Mouse (Mus musculus): ENCODE results near the gene Gatad2b. TPM values are rescaled to one million over a fixed set of nuclear protein-coding genes. Genes with fewer than 3 reads are reported as not detected.

The Gatad2b gene
- 10 to 100 TPM in 1 of 2 experiments, 1 to 10 TPM in 1; 7.6 to 10.6 TPM for polyA plus RNA-seq (2017; shearing (Covaris generic))

DNA sequence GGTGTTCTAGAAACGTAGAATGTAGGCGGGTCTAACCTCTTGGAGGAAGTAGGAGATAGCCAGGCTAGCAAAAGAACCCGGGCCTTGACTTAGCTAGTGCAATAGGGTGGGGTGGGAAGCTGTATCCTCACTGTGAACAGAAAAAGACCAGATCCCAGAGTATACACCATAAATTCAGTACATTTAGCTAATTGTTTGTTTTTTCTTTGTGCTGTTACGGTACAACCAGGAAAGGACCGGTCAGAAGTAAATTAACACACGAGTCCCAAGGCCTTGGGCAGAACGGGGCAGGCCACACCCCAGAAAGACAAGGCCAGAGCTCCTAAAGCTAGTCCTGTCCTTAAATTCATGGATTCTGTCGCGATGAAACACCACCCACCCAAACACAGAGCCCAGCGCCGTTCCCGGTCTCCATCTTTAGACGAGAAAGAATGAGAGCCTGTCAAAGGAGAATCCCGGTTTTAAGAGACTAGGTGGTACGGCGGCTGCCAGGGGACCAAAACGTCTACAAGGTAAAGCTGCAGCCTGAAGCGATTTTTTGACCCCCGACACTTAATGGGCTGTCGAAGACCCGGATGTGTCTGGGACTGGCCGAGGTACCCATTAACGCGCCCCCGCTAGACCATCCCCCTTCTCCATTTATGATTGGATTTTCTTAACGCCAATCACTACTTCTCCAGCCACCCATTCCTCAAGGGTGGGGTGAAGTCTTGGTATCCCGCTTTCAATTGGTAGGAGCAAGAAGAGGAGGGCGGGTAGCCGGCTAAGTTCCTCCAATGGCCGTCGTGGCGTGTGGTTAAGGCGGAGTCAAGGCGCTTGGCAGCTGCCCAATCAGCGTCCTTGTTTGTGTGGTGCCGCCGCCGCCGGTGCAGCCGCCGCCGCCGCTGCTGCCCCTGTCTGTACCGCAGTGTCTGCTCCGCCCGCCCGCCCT is at the start of gene Gatad2b:
Gene Gatad2b, plus strand, starts transcription at position 834 of the 931 bp plus-strand sequence.

DNA sequence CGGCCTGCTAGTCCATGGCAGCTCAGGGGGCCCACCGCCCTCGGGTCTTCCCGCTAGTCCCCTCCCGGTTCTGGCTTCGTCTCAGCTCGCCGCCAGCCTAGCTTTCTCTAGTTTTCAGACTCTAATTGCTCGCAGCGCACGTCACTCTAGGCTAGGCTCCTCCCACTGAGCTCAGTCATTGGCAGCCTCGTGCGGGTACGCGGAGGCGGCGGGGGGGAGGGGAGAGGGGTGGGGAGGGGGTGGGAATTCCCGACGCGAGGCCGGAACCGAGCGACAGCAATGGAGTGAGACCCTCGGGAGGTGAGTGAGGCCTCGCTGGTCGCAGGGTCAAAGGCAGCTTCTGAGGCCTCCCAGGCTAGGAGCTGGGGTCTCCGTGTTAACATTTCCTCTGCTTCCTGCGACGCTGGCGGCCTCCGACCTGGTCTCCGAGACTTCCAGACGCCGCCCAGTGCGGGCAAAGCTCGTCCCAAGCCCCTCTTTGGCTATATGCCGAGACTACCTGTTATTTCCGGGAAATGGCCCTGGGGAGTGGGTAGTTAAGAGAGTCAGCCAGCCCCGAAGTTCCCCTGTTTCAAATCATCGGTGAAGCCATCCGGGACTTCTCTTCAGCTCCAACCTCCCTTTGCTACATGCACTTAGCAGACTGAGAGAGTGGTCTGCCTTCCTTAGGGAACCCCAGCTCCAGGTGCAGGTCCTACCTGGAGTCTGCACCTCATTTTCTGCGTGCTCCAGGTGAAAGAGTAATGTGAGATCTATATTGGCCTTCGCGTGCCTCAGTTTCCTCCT is 44.8 kb upstream of the Gatad2b start, which contains the start of gene Slc39a1:
Gene Slc39a1, plus strand, starts transcription at position 213 of the 786 bp plus-strand sequence.

DNA sequence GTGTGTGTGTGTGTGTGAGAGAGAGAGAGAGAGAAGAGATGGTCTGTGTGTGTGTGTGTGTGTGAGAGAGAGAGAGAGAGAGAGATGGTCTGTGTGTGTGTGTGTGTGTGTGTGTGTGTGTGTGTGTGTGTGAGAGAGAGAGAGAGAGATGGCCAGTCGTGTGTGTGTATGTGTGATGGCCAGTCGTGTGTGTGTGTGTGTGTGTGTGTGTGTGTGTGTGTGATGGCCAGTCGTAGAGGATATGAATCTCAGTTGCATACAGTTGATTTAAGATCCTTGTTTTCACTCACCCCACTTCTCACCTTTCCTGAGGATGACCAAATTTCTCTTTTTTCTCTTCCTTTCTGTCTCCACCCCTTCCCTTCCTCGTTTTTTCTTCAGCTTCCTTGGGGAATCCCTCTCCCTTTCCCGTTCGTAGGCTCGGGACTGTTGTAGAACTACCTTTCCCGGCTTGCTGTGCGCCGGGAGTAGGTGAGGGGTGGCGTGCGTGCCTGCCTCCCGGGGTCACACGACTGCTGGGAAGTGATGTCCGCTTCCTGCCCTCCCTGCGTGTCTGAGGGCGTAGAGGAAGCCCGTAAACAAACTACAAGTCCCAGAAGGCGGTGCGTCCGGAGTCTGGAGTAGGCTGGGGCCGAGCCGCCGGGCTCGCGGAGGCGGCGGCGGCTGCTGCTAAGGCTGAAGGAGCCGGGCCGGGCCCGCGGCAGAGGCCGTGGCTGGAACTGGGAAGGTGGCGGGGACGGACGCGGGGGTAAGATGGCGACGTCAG is 39.1 kb upstream of the Gatad2b start, which contains the start of gene Crtc2:
Gene Crtc2, plus strand, starts transcription at position 511 of the 766 bp plus-strand sequence.

DNA sequence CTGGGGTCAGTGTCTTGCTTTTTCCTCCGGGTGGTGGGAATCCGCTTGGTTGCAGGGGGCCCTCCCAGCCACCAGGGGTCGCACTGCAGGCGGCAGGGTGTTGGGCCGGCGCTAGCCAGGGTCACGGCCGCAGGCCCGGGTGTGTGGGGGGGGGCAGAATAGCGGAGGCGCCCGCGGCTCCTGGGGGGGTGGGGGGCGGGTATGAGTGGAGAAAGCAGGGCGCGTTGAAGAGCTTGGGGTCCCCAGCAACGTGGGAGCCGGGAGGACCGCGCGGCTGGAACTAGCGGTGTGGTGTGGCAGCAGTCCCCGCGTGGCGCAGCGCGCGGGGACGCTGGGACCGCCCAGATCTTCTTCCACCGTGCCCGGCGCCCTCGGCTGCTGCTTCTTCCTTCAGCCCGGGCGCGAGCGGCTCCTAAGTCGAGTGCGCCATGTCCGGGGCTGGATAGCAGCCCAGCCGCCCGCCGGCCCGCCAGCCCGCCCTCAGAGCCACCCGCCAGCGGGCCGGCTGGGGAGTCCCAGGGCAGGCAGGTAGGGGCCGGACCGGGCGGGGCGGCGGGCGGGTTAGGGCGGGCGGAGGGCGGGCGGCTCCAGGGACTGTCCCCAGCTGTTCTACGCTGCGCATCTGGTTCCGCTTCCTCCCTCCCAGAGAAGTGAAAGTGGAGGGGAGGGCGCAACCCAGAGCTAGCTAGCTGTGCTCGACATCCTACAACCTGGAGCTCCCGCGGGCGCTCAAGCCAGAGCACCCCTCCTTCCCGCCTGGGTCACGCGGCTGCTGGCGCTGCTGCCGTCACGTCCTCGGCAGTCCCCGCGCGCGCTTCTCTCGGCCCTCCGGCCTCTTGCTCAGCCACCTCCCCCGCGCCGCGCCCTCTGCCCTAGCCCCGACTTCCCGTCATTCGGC is 27.7 kb upstream of the Gatad2b start, which contains the start of gene Dennd4b:
Gene Dennd4b, plus strand, starts transcription at position 152 of the 898 bp plus-strand sequence.

DNA sequence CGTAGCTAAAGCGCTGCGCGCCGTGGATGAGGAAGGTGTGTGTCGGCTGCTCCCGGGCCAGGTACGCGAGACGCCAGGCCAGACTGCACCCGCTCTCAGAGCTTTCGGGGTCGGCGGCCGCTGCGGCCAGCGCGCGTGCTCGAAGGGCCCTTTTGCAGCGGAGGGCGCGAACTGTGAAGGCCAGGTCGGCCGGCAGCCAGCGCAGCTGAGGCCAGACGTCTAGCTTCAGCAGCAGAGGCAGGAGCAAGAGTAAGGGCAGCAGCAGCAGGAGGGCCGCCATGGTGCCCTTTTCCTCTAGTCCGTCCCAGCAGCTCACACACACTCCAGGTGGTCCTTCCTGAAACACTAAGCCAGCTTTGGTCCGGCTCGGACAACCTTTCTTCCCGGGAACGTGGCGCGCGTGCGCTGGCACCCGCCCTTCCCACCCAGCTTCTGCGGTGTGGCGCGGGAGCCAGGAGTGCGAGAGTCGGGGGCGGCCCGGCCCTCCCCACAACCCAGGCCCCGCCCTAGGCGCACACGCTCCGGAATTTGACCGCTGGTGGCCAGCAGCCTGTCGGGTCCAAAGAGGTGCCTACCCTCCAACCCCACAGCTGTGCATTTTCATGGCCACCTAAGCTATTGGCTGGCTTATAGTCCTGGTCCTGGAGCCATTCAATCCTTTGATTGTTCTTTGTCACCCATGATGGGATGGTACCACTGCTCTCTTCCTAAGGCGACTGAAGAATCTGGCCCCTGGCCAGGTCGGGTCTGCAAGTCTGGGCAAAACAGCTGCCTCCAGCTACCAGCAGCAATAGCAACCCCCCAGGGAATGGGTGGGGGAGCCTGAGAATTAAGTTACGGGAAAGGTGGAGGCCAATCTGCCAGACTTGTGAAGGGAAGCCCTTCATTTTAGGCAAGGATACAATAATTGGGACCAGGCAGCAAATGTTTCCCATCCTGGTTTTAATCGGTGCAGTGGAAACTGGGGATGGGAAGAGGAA is 96.8 kb downstream of the Gatad2b start, which contains the start of gene Slc27a3:
Gene Slc27a3, minus strand, starts transcription at position 428 of the 980 bp plus-strand sequence.

Other genes starting within 250 kb of the Gatad2b start
- 100 to 1,000 TPM; 136 to 148 TPM for gene 4933434E20Rik, start 241.5 kb upstream of the Gatad2b start, polyA plus RNA-seq (2017; shearing (Covaris generic))
- 100 to 1,000 TPM; 178 to 194 TPM for gene Ubap2l, start 240.6 kb upstream of the Gatad2b start, polyA plus RNA-seq (2017; shearing (Covaris generic))
- gene Tpm3, start 220.5 kb upstream of the Gatad2b start, polyA plus RNA-seq (2017; shearing (Covaris generic)): 100 to 1,000 TPM; 802 to 914 TPM
- gene Nup210l, start 189.0 kb upstream of the Gatad2b start, polyA plus RNA-seq (2017; shearing (Covaris generic)): under 1 TPM; 0.25 to 0.93 TPM
- gene Rps27, start 79.5 kb upstream of the Gatad2b start, polyA plus RNA-seq (2017; shearing (Covaris generic)): 1,000 to 10,000 TPM; 1,816 to 2,019 TPM
- 1 to 10 TPM in 1 of 2 experiments, under 1 TPM in 1; 0.28 to 1.3 TPM for gene Rab13, start 79.5 kb upstream of the Gatad2b start, polyA plus RNA-seq (2017; shearing (Covaris generic))
- 100 to 1,000 TPM; 155 to 161 TPM for gene Jtb, start 61.6 kb upstream of the Gatad2b start, polyA plus RNA-seq (2017; shearing (Covaris generic))
- gene Creb3l4, start 49.7 kb upstream of the Gatad2b start, polyA plus RNA-seq (2017; shearing (Covaris generic)): under 1 TPM; 0.11 to 0.97 TPM
- 1 to 10 TPM; 1.7 to 2.8 TPM for gene Slc39a1, start 45.0 kb upstream of the Gatad2b start, polyA plus RNA-seq (2017; shearing (Covaris generic))
- 100 to 1,000 TPM; 104 to 113 TPM for gene Crtc2, start 39.0 kb upstream of the Gatad2b start, polyA plus RNA-seq (2017; shearing (Covaris generic))
- 10 to 100 TPM; 45.9 to 50.2 TPM for gene Dennd4b, start 28.0 kb upstream of the Gatad2b start, polyA plus RNA-seq (2017; shearing (Covaris generic))
- gene Slc27a3, start 96.8 kb downstream of the Gatad2b start, polyA plus RNA-seq (2017; shearing (Covaris generic)): under 1 TPM; 0.08 to 0.33 TPM
- gene Ints3, start 140.4 kb downstream of the Gatad2b start, polyA plus RNA-seq (2017; shearing (Covaris generic)): 10 to 100 TPM; 32.8 to 39.6 TPM
- not detected for gene Npr1, start 172.7 kb downstream of the Gatad2b start, polyA plus RNA-seq (2017; shearing (Covaris generic))
- gene Ilf2, start 182.9 kb downstream of the Gatad2b start, polyA plus RNA-seq (2017; shearing (Covaris generic)): 100 to 1,000 TPM in 1 of 2 experiments, 10 to 100 TPM in 1; 93.1 to 102 TPM
- 10 to 100 TPM; 97.5 to 99.8 TPM for gene Snapin, start 197.9 kb downstream of the Gatad2b start, polyA plus RNA-seq (2017; shearing (Covaris generic))
- 100 to 1,000 TPM; 161 to 182 TPM for gene Chtop, start 216.3 kb downstream of the Gatad2b start, polyA plus RNA-seq (2017; shearing (Covaris generic))
- 1 to 10 TPM; 1.7 to 4.3 TPM for gene S100a1, start 221.2 kb downstream of the Gatad2b start, polyA plus RNA-seq (2017; shearing (Covaris generic))
- gene S100a13, start 221.3 kb downstream of the Gatad2b start, polyA plus RNA-seq (2017; shearing (Covaris generic)): 100 to 1,000 TPM; 158 to 169 TPM
- gene S100a14, start 233.7 kb downstream of the Gatad2b start, polyA plus RNA-seq (2017; shearing (Covaris generic)): under 1 TPM in 1 of 2 experiments, not detected in 1; 0.40 TPM
- gene S100a16, start 244.1 kb downstream of the Gatad2b start, polyA plus RNA-seq (2017; shearing (Covaris generic)): 1 to 10 TPM in 1 of 2 experiments, under 1 TPM in 1; 0.67 to 1.1 TPM

Measured in inflammation-experienced regulatory T-cells (primary cell).